Mouse (Mus musculus) CH12.LX (cell line): ENCODE measurements around the gene Gpx4.

Experiments used
- JUND ChIP-seq: conservative IDR thresholded peaks from 2 replicates; pipeline ENCODE4 v1.6.1; 2011; ENCODE audit warnings: low read depth, low read length, improper control_type of control experiment
- POLR2A ChIP-seq: IDR thresholded peaks from 2 replicates; pipeline ENCODE4 v1.6.1; 2011; ENCODE audit warnings: low read depth, mild to moderate bottlenecking, improper control_type of control experiment, low read length

DNA sequence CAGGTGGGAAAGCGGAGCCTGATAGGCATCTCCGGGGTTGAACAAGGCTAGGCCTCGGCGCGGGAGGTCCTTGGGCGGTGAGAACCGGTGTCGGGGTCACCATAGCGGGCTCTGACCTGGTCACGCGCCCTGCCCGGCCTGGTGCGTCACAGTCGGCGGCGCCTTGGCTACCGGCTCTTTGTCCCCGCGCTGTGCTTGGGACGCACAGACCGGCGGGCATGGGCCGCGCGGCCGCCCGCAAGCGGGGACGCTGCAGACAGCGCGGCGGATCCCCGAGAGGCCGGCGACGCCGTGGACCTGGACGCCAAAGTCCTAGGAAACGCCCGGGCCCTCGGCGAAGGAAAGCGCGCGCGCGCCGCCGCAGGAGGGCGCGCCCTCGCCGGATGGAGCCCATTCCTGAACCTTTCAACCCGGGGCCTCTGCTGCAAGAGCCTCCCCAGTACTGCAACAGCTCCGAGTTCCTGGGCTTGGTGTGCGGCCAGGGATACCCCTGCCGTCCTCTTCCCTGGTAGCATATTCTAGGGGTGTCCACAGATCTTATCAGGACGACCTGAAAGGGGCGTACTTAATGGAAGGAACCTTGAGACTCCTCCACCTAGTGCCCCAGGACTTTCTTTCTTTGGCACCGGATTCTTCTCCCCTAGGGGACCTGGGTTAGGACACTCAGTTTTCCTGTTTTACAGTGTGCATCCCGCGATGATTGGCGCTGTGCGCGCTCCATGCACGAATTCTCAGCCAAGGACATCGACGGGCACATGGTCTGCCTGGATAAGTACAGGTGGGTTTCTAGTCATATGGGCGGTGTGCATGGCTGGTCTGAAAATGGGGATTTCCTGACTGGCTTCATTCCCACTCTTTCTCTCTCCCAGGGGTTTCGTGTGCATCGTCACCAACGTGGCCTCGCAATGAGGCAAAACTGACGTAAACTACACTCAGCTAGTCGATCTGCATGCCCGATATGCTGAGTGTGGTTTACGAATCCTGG lies 7.2 kb downstream of the Gpx4 start:
- TF ChIP-seq JUND, result no peak
- no peak for TF ChIP-seq POLR2A
